Mouse (Mus musculus): Measurements from ENCODE around the gene Rcvrn.

Rcvrn gene

GRCm38 (mm10) chr11:67668460-67669007, 26.6 kb upstream of the Rcvrn start:
- DNase-seq (ENCODE audit: low read depth, low spot score) = no peak

GRCm38 (mm10) chr11:67670031-67670430, 25.1 kb upstream of the Rcvrn start:
- no peak for DNase-seq (ENCODE audit: low read depth, low spot score)

- no peak for DNase-seq (ENCODE audit: low read depth, low spot score)
Observed at GRCm38 (mm10) chr11:67672140-67672539, 23.0 kb upstream of the Rcvrn start.

- peak; percentile 50 for DNase-seq (ENCODE audit: low read depth, low spot score)
Observed at GRCm38 (mm10) chr11:67675562-67676540, 19.3 kb upstream of the Rcvrn start.

- no peak for DNase-seq (ENCODE audit: low read depth, low spot score)
Observed at GRCm38 (mm10) chr11:67679300-67679699, 15.8 kb upstream of the Rcvrn start.

GRCm38 (mm10) chr11:67679930-67680329, 15.2 kb upstream of the Rcvrn start:
- no peak for DNase-seq (ENCODE audit: low read depth, low spot score)

GRCm38 (mm10) chr11:67681871-67682270, 13.3 kb upstream of the Rcvrn start:
- no peak for DNase-seq (ENCODE audit: low read depth, low spot score)

- no peak for DNase-seq (ENCODE audit: low read depth, low spot score)
Observed at GRCm38 (mm10) chr11:67686109-67686508, 9.0 kb upstream of the Rcvrn start.

GRCm38 (mm10) chr11:67712976-67713375, 17.9 kb downstream of the Rcvrn start:
- no peak for DNase-seq (ENCODE audit: low read depth, low spot score)

GRCm38 (mm10) chr11:67715382-67715781, 20.3 kb downstream of the Rcvrn start:
- DNase-seq (ENCODE audit: low read depth, low spot score) = no peak

- DNase-seq (ENCODE audit: low read depth, low spot score) = no peak
Observed at GRCm38 (mm10) chr11:67721485-67721884, 26.4 kb downstream of the Rcvrn start.

- no peak for DNase-seq (ENCODE audit: low read depth, low spot score)
Observed at GRCm38 (mm10) chr11:67722399-67723156, 27.5 kb downstream of the Rcvrn start.

GRCm38 (mm10) chr11:67723231-67724013, 28.3 kb downstream of the Rcvrn start:
- no peak for DNase-seq (ENCODE audit: low read depth, low spot score)

GRCm38 (mm10) chr11:67727095-67727494, 32.0 kb downstream of the Rcvrn start:
- peak; percentile 69 for DNase-seq (ENCODE audit: low read depth, low spot score)

- peak; percentile 48 for DNase-seq (ENCODE audit: low read depth, low spot score)
Observed at GRCm38 (mm10) chr11:67728726-67729125, 33.6 kb downstream of the Rcvrn start.

- peak; percentile 27 for DNase-seq (ENCODE audit: low read depth, low spot score)
Observed at GRCm38 (mm10) chr11:67731056-67731455, 35.9 kb downstream of the Rcvrn start.

- no peak for DNase-seq (ENCODE audit: low read depth, low spot score)
Observed at GRCm38 (mm10) chr11:67733726-67734125, 38.6 kb downstream of the Rcvrn start.

GRCm38 (mm10) chr11:67734597-67734996, 39.5 kb downstream of the Rcvrn start:
- no peak for DNase-seq (ENCODE audit: low read depth, low spot score)

GRCm38 (mm10) chr11:67738345-67738744, 43.2 kb downstream of the Rcvrn start:
- no peak for DNase-seq (ENCODE audit: low read depth, low spot score)

GRCm38 (mm10) chr11:67738846-67739490, 43.8 kb downstream of the Rcvrn start:
- DNase-seq (ENCODE audit: low read depth, low spot score) = no peak

GRCm38 (mm10) chr11:67741569-67741968, 46.4 kb downstream of the Rcvrn start:
- DNase-seq (ENCODE audit: low read depth, low spot score) = no peak
